In the genomic region with DNA sequence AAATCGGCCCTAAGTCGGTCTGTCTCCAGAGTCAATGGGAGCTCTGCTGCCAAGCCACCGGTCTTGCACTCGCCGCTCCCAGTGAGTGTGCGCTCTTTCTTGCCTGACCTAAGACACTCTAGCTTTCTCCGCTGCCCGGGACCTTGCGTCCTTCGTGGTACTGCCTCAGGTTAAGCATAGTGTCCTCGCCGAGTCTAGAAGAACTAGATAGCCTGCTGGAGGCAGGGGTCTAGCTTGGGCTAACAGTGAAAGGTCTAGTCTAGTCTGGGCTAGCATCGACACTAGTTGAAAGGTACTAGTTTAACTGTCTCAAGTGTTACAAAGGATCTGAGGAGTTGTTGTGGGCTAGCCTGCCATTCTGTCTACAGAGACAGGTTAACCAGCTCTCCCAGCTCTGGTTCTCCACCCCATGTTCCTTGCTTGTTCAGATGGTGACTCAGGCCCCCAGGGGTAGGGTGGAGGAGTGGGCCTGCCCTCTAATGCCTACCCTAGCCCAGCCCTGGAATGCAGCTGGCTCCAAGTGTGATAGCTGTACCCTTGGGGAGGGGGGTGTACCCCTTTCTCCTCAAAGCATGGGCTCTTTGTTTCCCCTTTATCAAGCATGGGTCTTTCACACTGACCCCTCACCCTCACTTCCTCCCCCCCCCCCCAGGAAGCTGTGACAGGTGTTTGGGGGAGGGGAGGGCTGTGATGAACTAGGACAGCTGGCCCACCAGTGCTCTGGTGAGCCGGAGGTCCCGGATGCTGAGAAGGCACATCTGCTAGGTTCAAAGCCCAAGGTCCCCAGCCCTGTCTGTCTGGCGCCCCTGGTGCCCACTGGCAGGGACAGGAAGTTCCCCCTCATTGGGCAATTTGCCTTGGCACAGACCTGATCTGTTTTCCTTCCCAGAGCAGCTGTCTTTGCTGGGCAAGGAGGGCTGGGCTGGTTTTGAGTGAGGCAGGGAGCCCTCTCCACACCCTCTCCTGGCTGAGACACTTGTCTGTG, we compare ENCODE assay signal across 8 mouse cellular contexts. TPM values are rescaled to one million over a fixed set of nuclear protein-coding genes. Genes with fewer than 3 reads are reported as not detected.
DNase-seq lines count a peak whose midpoint lies in the region; ATAC-seq lines count a peak whose summit lies in the region.

A gene (minus strand): TSS at position 934 of the 985 bp plus-strand sequence.

- H3K36me3 ChIP-seq in embryonic facial prominence, embryonic 13.5 days: peaks cover 23% of the 10 kb centered on the region
- peaks cover 26% of the 10 kb centered on the region for H3K36me3 ChIP-seq in heart, embryonic 14.5 days (ENCODE audit: control insufficient read depth, insufficient read depth, low read length)
- peaks cover 4% of the 10 kb centered on the region for H3K36me3 ChIP-seq in liver, embryonic 16.5 days (ENCODE audit: control insufficient read depth, insufficient read depth)
- peaks cover 10% of the 10 kb centered on the region for H3K36me3 ChIP-seq in neural tube, embryonic 11.5 days (ENCODE audit: control insufficient read depth, insufficient read depth, low read length)

- peak within 1 kb of the TSS; percentile 72 for H3K4me3 ChIP-seq in embryonic facial prominence, embryonic 13.5 days
- peak within 1 kb of the TSS; percentile 80 to 93 for H3K4me3 ChIP-seq in heart, embryonic 14.5 days (ENCODE audit: control insufficient read depth in 1 of 2, insufficient read depth in 1 of 2, low read depth in 1 of 2, low read length in 2 of 2)
- H3K4me3 ChIP-seq in liver, embryonic 16.5 days (ENCODE audit: low read depth, low read length): peak within 1 kb of the TSS; percentile 77
- peak within 1 kb of the TSS; percentile 70 for H3K4me3 ChIP-seq in neural tube, embryonic 11.5 days (ENCODE audit: low read depth, low read length)

- H3K27ac ChIP-seq in embryonic facial prominence, embryonic 13.5 days: peak within 1 kb of the TSS; percentile 89
- peak within 1 kb of the TSS; percentile 84 to 89 for H3K27ac ChIP-seq in heart, embryonic 14.5 days (replicated peaks in 1 of 2; ENCODE audit: control insufficient read depth in 1 of 2, insufficient read depth in 1 of 2, low read depth in 2 of 2, low read length in 2 of 2)
- peak within 1 kb of the TSS; percentile 57 for H3K27ac ChIP-seq in liver, embryonic 16.5 days (ENCODE audit: low read length)
- H3K27ac ChIP-seq in neural tube, embryonic 11.5 days (ENCODE audit: low read depth, low read length): peak within 1 kb of the TSS; percentile 86

- H3K9me3 ChIP-seq in embryonic facial prominence, embryonic 13.5 days: no peaks in the 10 kb centered on the region
- H3K9me3 ChIP-seq in heart, embryonic 14.5 days (ENCODE audit: control insufficient read depth, low read length): no peaks in the 10 kb centered on the region
- H3K9me3 ChIP-seq in liver, embryonic 16.5 days (replicated peaks; ENCODE audit: control insufficient read depth, low read length): no peaks in the 10 kb centered on the region
- no peaks in the 10 kb centered on the region for H3K9me3 ChIP-seq in neural tube, embryonic 11.5 days (ENCODE audit: control insufficient read depth, low read length)

- DNase-seq in 416B (ENCODE audit: low read depth) (peak; percentile 85), R1 (ENCODE audit: low read depth, low spot score) (peak; percentile 54)
- DNase-seq in kidney, postnatal 14 days: peak; percentile 76
- peak; percentile 81 for DNase-seq in neural tube, embryonic 11.5 days (ENCODE audit: low spot score)
- DNase-seq in thymus, postnatal 25 days: peak; percentile 90

- H3K4me2 ChIP-seq in embryonic facial prominence, embryonic 13.5 days: peak within 1 kb of the TSS; percentile 90
- peak within 1 kb of the TSS; percentile 97 for H3K4me2 ChIP-seq in heart, embryonic 14.5 days (ENCODE audit: low read length)
- peak within 1 kb of the TSS; percentile 99 for H3K4me2 ChIP-seq in liver, embryonic 16.5 days (ENCODE audit: low read depth, low read length)
- H3K4me2 ChIP-seq in neural tube, embryonic 11.5 days (ENCODE audit: low read depth): peak within 1 kb of the TSS; percentile 79

- no peak for ATAC-seq in embryonic facial prominence, embryonic 13.5 days (ENCODE audit: insufficient number of reproducible peaks, insufficient read depth, low FRiP score, low TSS enrichment, low read depth)
- no peak for ATAC-seq in heart, embryonic 14.5 days (ENCODE audit: insufficient number of reproducible peaks, insufficient read depth, low FRiP score, low read depth)
- no peak for ATAC-seq in liver, embryonic 16.5 days (ENCODE audit: low read depth)
- 0 out of 2 replicates have a peak, but pooled peaks have one; percentile 9 for ATAC-seq in neural tube, embryonic 11.5 days (ENCODE audit: insufficient read depth, low FRiP score, low TSS enrichment)

- H3K9ac ChIP-seq in embryonic facial prominence, embryonic 13.5 days: peak within 1 kb of the TSS; percentile 83
- H3K9ac ChIP-seq in heart, embryonic 14.5 days (ENCODE audit: low read length): peak within 1 kb of the TSS; percentile 90
- peak within 1 kb of the TSS; percentile 56 for H3K9ac ChIP-seq in liver, embryonic 16.5 days (ENCODE audit: low read depth, low read length)
- H3K9ac ChIP-seq in neural tube, embryonic 11.5 days (ENCODE audit: low read length): peak within 1 kb of the TSS; percentile 92

- peaks cover 65% of the 10 kb centered on the region for H3K4me1 ChIP-seq in embryonic facial prominence, embryonic 13.5 days
- peaks cover 25 to 44% of the 10 kb centered on the region in 2 experiments for H3K4me1 ChIP-seq in heart, embryonic 14.5 days (ENCODE audit: control insufficient read depth in 2 of 2, insufficient read depth in 2 of 2, low read length in 2 of 2)
- H3K4me1 ChIP-seq in liver, embryonic 16.5 days (ENCODE audit: control insufficient read depth, low read depth, low read length): peaks cover 52% of the 10 kb centered on the region
- H3K4me1 ChIP-seq in neural tube, embryonic 11.5 days (ENCODE audit: control insufficient read depth, insufficient read depth, low read length): peaks cover 28% of the 10 kb centered on the region

- no peaks in the 10 kb centered on the region for H3K27me3 ChIP-seq in embryonic facial prominence, embryonic 13.5 days
- H3K27me3 ChIP-seq in heart, embryonic 14.5 days (ENCODE audit: control insufficient read depth, insufficient read depth, low read length): no peaks in the 10 kb centered on the region
- H3K27me3 ChIP-seq in liver, embryonic 16.5 days (ENCODE audit: control insufficient read depth, insufficient read depth, low read depth, low read length): no peaks in the 10 kb centered on the region
- no peaks in the 10 kb centered on the region for H3K27me3 ChIP-seq in neural tube, embryonic 11.5 days (ENCODE audit: control insufficient read depth, insufficient read depth, low read length)

- WGBS in embryonic facial prominence, embryonic 13.5 days: under 1% methylated on average over 16 of the region's 16 CpGs
- under 1% methylated on average over 16 of the region's 16 CpGs for WGBS in heart, embryonic 14.5 days
- WGBS in liver, embryonic 16.5 days (ENCODE audit: insufficient replicate concordance): 0% methylated on average over 16 of the region's 16 CpGs
- WGBS in neural tube, embryonic 11.5 days: under 1% methylated on average over 16 of the region's 16 CpGs

RNA-seq across cellular contexts. Expression of the gene that starts here (rescaled TPM):
- polyA plus RNA-seq in embryonic facial prominence, embryonic 13.5 days (2015; fragmentation: Nextera tagmentation; extraction: Ambion mirVana): 41.5 and 42.4 TPM in 2 replicates
- 15.2 and 16.8 TPM in 2 replicates for polyA plus RNA-seq in heart, embryonic 14.5 days (2014; fragmentation: Nextera tagmentation; extraction: Ambion mirVana)
- polyA plus RNA-seq in liver, embryonic 16.5 days (2015; fragmentation: Nextera tagmentation; extraction: Ambion mirVana): 4.8 and 6.6 TPM in 2 replicates
- polyA plus RNA-seq in neural tube, embryonic 11.5 days (2014; fragmentation: Nextera tagmentation; extraction: Ambion mirVana): 22.7 and 25.0 TPM in 2 replicates
